ENCODE assay signal across 9 mouse cellular contexts in the genomic region with DNA sequence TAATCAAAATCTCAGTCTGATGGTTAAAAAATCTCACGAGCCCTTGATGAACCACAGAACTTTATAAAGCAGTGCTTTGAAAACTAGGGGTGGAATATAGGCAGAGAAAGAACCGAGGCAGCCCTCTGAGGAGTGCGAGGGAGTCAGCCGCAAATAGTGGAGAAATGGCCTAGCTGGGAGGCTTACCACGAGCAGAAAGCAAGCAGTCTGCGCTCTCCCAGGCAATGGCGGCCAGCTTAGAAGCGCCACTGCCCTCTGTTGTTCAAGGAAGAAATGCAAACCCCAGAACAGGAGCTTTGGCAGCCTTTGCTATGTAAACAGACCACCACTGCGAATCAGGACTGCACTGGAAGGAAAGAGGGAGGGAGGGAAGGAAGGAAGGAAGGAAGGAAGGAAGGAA.
DNase-seq lines count a peak whose midpoint lies in the region; ATAC-seq and TF ChIP-seq lines count a peak whose summit lies in the region.
"Had no signal": no experiment of that assay in that cellular context is flagged by ENCODE, and none has a peak within 500 bp of the region (broad histone marks: within the 10 kb centered on the region; RNA-seq: fewer than 3 reads in every experiment).

No protein-coding gene starts in this region.

- H3K4me2 ChIP-seq in liver, embryonic 11.5 days, result no peak overlapping the region
- no peak overlapping the region for H3K4me2 ChIP-seq in heart, embryonic 14.5 days (ENCODE audit: low read length)

- TF ChIP-seq POLR2A in embryonic fibroblast, embryonic 13.5 days (IDR thresholded peaks at IDR 0.05; ENCODE audit: low read depth, low read length), result no peak
- no peak for TF ChIP-seq POLR2A in lung, adult 2 months (IDR thresholded peaks at IDR 0.05; ENCODE audit: borderline replicate concordance, extremely low read depth, low read depth, low read length)

- H3K9ac ChIP-seq in liver, embryonic 11.5 days (ENCODE audit: low read depth, low read length), result no peak overlapping the region
- no peak overlapping the region for H3K9ac ChIP-seq in heart, embryonic 14.5 days (ENCODE audit: low read length)

- WGBS in liver, embryonic 11.5 days, result 22% methylated on average over 9 of the region's 9 CpGs
- 12% methylated on average over 9 of the region's 9 CpGs for WGBS in heart, embryonic 14.5 days
- 21% methylated on average over 9 of the region's 9 CpGs for WGBS in lung, adult 2 months

- no peaks in the 10 kb centered on the region for H3K27me3 ChIP-seq in liver, embryonic 11.5 days (replicated peaks; ENCODE audit: control insufficient read depth, insufficient read depth, low read length)
- H3K27me3 ChIP-seq in heart, embryonic 14.5 days (ENCODE audit: control insufficient read depth, insufficient read depth, low read length), result no peaks in the 10 kb centered on the region
- H3K27me3 ChIP-seq: CH12.LX had no signal

- H3K27ac ChIP-seq in liver, embryonic 11.5 days (ENCODE audit: low read depth, low read length), result no peak overlapping the region
- H3K27ac ChIP-seq in embryonic fibroblast, embryonic 13.5 days (ENCODE audit: insufficient read depth, low read length), result no peak overlapping the region
- peak overlapping the region; percentile 5 to 55; a peak in 3 of 4 replicates for H3K27ac ChIP-seq in heart, embryonic 14.5 days (replicated peaks in 1 of 2; ENCODE audit: control insufficient read depth in 1 of 2, insufficient read depth in 1 of 2, low read depth in 2 of 2, low read length in 2 of 2)

- no peaks in the 10 kb centered on the region for H3K4me1 ChIP-seq in liver, embryonic 11.5 days (replicated peaks; ENCODE audit: control insufficient read depth, insufficient read depth, low read length)
- H3K4me1 ChIP-seq in embryonic fibroblast, embryonic 13.5 days (ENCODE audit: control insufficient read depth, insufficient read depth, low read length), result no peaks in the 10 kb centered on the region
- H3K4me1 ChIP-seq in heart, embryonic 14.5 days (ENCODE audit: control insufficient read depth in 2 of 2, insufficient read depth in 2 of 2, low read length in 2 of 2), result peaks cover 3 to 23% of the 10 kb centered on the region in 2 experiments
- H3K4me1 ChIP-seq in lung, adult 2 months (ENCODE audit: control insufficient read depth, insufficient read depth, low read length), result no peaks in the 10 kb centered on the region

- peak; percentile 72; the same call in 1 of the 2 replicates for TF ChIP-seq CTCF in embryonic fibroblast, embryonic 13.5 days (IDR thresholded peaks at IDR 0.05; ENCODE audit: borderline replicate concordance, insufficient read depth, low read length)
- peak; percentile 31; the same call in 1 of the 2 replicates for TF ChIP-seq CTCF in lung, adult 2 months (IDR thresholded peaks at IDR 0.05; ENCODE audit: insufficient read depth, low read length)

- no peaks in the 10 kb centered on the region for H3K36me3 ChIP-seq in liver, embryonic 11.5 days (ENCODE audit: control insufficient read depth, insufficient read depth, low read length)
- no peaks in the 10 kb centered on the region for H3K36me3 ChIP-seq in heart, embryonic 14.5 days (ENCODE audit: control insufficient read depth, insufficient read depth, low read length)

- H3K9me3 ChIP-seq in liver, embryonic 11.5 days (ENCODE audit: control insufficient read depth, low read length), result no peaks in the 10 kb centered on the region
- H3K9me3 ChIP-seq in heart, embryonic 14.5 days (ENCODE audit: control insufficient read depth, low read length), result no peaks in the 10 kb centered on the region

- peak; percentile 29 for DNase-seq in liver
- DNase-seq in liver, embryonic 11.5 days (ENCODE audit: low spot score), result no peak
- peak; percentile 71 for DNase-seq in kidney, postnatal 10 days
- no peak for DNase-seq in lung, adult 2 months
- DNase-seq in retina, adult 2 months (ENCODE audit: low read depth, low spot score), result peak; percentile 45

- no peak for ATAC-seq in liver, embryonic 11.5 days (replicated peaks; ENCODE audit: low FRiP score)
- ATAC-seq in heart, embryonic 14.5 days (ENCODE audit: insufficient number of reproducible peaks, insufficient read depth, low FRiP score, low read depth), result peak; percentile 53; the same call in 1 of the 2 replicates
- ATAC-seq in megakaryocyte, adult 5-6 weeks (ENCODE audit: poor library complexity, severe bottlenecking), result no peak

- H3K4me3 ChIP-seq in liver, embryonic 11.5 days (ENCODE audit: low read depth, low read length), result no peak overlapping the region
- no peak overlapping the region for H3K4me3 ChIP-seq in embryonic fibroblast, embryonic 13.5 days (ENCODE audit: insufficient read depth, low read length)
- no peak overlapping the region for H3K4me3 ChIP-seq in heart, embryonic 14.5 days (ENCODE audit: control insufficient read depth in 1 of 2, insufficient read depth in 1 of 2, low read depth in 1 of 2, low read length in 2 of 2)
- no peak overlapping the region for H3K4me3 ChIP-seq in lung, adult 2 months (replicated peaks; ENCODE audit: extremely low read depth, low read depth, low read length)

Comparison
In these comparisons a context has a peak if more than half of its experiments do, and no peak if none do; other contexts are left out.
1. DNase-seq: peak in liver (single experiment), kidney, postnatal 10 days (single experiment) and retina, adult 2 months (single experiment); none in liver, embryonic 11.5 days (single experiment) and lung, adult 2 months (single experiment).
2. H3K27ac ChIP-seq: peak in heart, embryonic 14.5 days (2 of 2); none in liver, embryonic 11.5 days (single experiment) and embryonic fibroblast, embryonic 13.5 days (single experiment).